In the genomic region with DNA sequence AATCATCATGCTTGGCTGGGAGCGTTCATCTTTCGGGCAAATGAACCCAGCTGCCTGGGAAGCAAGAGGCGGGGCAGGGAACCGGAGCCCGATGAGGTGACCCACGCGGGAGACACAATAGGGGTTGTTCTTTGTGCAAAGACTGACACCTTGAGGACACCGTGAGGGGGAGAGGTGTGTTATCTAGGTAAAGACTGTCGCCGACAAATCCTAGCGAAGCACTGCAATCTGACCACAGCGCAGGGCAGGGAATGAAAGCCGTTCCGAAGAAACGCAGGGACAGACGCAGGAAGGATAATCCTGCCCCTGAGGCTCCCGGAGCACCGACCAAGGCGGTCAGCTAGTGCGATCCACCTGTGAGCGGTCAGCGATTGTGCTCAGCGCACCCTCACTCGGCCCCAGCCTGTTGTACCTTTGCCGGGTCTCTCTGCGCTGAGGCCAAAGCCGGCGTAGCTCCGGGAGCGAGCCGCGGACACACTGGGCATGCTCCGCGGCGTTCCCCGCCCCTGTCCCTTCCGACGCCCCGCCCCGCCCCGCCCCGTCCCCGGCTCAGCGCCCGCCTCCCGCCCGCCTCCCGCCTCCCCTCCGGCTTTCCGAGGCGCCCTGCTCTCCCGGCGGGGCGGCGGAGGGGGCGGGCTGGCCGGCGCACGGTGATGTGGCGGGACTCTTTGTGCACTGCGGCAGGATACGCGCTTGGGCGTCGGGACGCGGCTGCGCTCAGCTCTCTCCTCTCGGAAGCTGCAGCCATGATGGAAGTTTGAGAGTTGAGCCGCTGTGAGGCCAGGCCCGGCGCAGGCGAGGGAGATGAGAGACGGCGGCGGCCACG, we compare ENCODE assay signal across 8 mouse cellular contexts. TPM values are rescaled to one million over a fixed set of nuclear protein-coding genes. Genes with fewer than 3 reads are reported as not detected.
DNase-seq lines count a peak whose midpoint lies in the region; ATAC-seq and TF ChIP-seq lines count a peak whose summit lies in the region.

A gene (plus strand): TSS at position 598 of the 826 bp plus-strand sequence.

- peak; percentile 65 for TF ChIP-seq POLR2A in thymus, adult 2 months (IDR thresholded peaks at IDR 0.05; ENCODE audit: control insufficient read depth, extremely low read depth, insufficient read depth, low read length, poor library complexity)

- H3K36me3 ChIP-seq in lung, embryonic 16.5 days (ENCODE audit: control insufficient read depth, insufficient read depth, low read length) = no peaks in the 10 kb centered on the region
- no peaks in the 10 kb centered on the region for H3K36me3 ChIP-seq in thymus, adult 2 months (ENCODE audit: control insufficient read depth, insufficient read depth, low read length)

- H3K4me3 ChIP-seq in lung, embryonic 16.5 days (ENCODE audit: low read length) = peak within 1 kb of the TSS; percentile 96
- peak within 1 kb of the TSS; percentile 97 for H3K4me3 ChIP-seq in thymus, adult 2 months (ENCODE audit: control insufficient read depth, insufficient read depth, low read length)

- peak; percentile 53 for ATAC-seq in frontal cortex, adult (ENCODE audit: low TSS enrichment)
- peak; percentile 38 to 56 for ATAC-seq in hematopoietic stem cell, adult 5-6 weeks (replicated peaks in 1 of 2; ENCODE audit: insufficient read depth in 1 of 2, low FRiP score in 2 of 2, low TSS enrichment in 1 of 2, low read depth in 1 of 2, poor library complexity in 2 of 2, severe bottlenecking in 2 of 2)
- peak; percentile 90 for ATAC-seq in lung, embryonic 16.5 days (ENCODE audit: low read depth)

- H3K27me3 ChIP-seq in lung, embryonic 16.5 days (ENCODE audit: control insufficient read depth, insufficient read depth, low read depth, low read length) = peaks cover 2% of the 10 kb centered on the region; the same call in 1 of the 2 replicates
- no peaks in the 10 kb centered on the region for H3K27me3 ChIP-seq in thymus, adult 2 months (ENCODE audit: control insufficient read depth, insufficient read depth, low read length)

- no peaks in the 10 kb centered on the region for H3K9me3 ChIP-seq in lung, embryonic 16.5 days (ENCODE audit: control insufficient read depth, low read length)

- H3K27ac ChIP-seq in lung, embryonic 16.5 days (ENCODE audit: low read length) = peak within 1 kb of the TSS; percentile 99
- H3K27ac ChIP-seq in thymus, adult 2 months (ENCODE audit: control insufficient read depth, insufficient read depth, low read length) = peak within 1 kb of the TSS; percentile 65

- DNase-seq in Muller cell, postnatal 12 days (ENCODE audit: inconsistent ontology term) = peak; percentile 98
- DNase-seq in cerebellum, adult 9-10 months = peak; percentile 95
- peak; percentile 95 for DNase-seq in layer of hippocampus, adult 9-11 months
- DNase-seq in ovary, adult 18-20 months (ENCODE audit: low spot score) = peak; percentile 94
- peak; percentile 97 for DNase-seq in thymus, adult 2 months

- H3K4me2 ChIP-seq in lung, embryonic 16.5 days (ENCODE audit: low read depth, low read length) = peak within 1 kb of the TSS; percentile 97

- peak within 1 kb of the TSS; percentile 100 for H3K9ac ChIP-seq in lung, embryonic 16.5 days (ENCODE audit: low read length)

- peaks cover 12% of the 10 kb centered on the region for H3K4me1 ChIP-seq in lung, embryonic 16.5 days (replicated peaks; ENCODE audit: control insufficient read depth, insufficient read depth, low read length)
- H3K4me1 ChIP-seq in thymus, adult 2 months (replicated peaks; ENCODE audit: control insufficient read depth, insufficient read depth, low read length) = peaks cover 12% of the 10 kb centered on the region

- no peak for TF ChIP-seq CTCF in thymus, adult 2 months (IDR thresholded peaks at IDR 0.05; ENCODE audit: borderline replicate concordance, control insufficient read depth, extremely low read depth, insufficient read depth, low read length, poor library complexity)

- whole genome bisulfite sequencing in lung, embryonic 16.5 days = under 1% methylated on average over 52 of the region's 77 CpGs
- WGBS in thymus, adult 2 months = under 1% methylated on average over 73 of the region's 77 CpGs

RNA-seq across cellular contexts. Expression of the gene that starts here (rescaled TPM):
- 176 and 189 TPM in 2 replicates for total RNA-seq in hematopoietic stem cell, adult 5-6 weeks (2017)
- polyA plus RNA-seq in lung, embryonic 16.5 days (2015; fragmentation: Nextera tagmentation; extraction: Ambion mirVana) = 9.1 and 9.5 TPM in 2 replicates
- polyA plus RNA-seq in thymus, adult 2 months (2012; rRNA removed) = 37.0 and 55.1 TPM in 2 replicates

Comparison
In these comparisons a context has a peak if more than half of its experiments do, and no peak if none do; other contexts are left out.
1. Peak in every context shown above with its lines: DNase-seq, ATAC-seq, H3K4me3 ChIP-seq and H3K27ac ChIP-seq.